Mouse (Mus musculus) heart, postnatal 0 days (tissue): ENCODE measurements around the gene Fkrp.

Source experiments
- CTCF ChIP-seq: IDR thresholded peaks from 2 replicates; pipeline ENCODE4 v1.5.1; 2016; ENCODE audit warnings: antibody characterized with exemption, control low read depth, low read depth
- EP300 ChIP-seq: IDR thresholded peaks from 2 replicates; pipeline ENCODE4 v1.6.1; 2016; ENCODE audit warnings: antibody characterized with exemption, low read depth

DNA sequence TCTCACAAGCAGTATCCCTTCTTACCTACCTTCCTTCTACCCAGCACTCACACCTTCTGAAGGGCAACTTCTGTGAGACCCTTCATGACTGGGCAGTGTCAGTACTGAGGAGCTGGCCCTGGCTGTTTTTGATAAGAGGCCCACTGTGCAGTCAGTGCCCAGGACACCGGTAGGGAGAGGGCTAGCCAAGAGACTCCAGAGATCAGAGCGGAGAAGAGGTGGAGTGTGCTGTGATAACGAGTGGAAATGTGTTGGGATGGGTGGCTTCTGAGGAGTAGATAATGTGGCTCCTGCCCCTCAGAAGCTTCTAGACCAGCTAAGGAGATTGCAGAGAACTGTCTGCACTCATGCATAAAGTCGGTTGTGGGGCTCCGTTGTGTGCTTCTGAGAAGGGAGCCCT, 3.3 kb upstream of the Fkrp start:
- TF ChIP-seq EP300 (no peak), CTCF (no peak)
